Mouse (Mus musculus) stomach, postnatal 0 days (tissue): ENCODE results near the gene Tulp3.

Experiments used
- CTCF ChIP-seq: IDR thresholded peaks from 2 replicates; pipeline ENCODE4 v1.5.1; 2016; ENCODE audit warnings: antibody characterized with exemption, low read depth, mild to moderate bottlenecking, moderate library complexity
- EP300 ChIP-seq: optimal IDR thresholded peaks from 2 replicates; pipeline ENCODE3; 2016; ENCODE audit warnings: antibody characterized with exemption

- no peak for TF ChIP-seq CTCF
- no peak for TF ChIP-seq EP300
These were observed 67.0 kb downstream of the Tulp3 start for GRCm38 (mm10) chr6:128288681-128289080.
